Mouse (Mus musculus) limb, embryonic 11.5 days (tissue): ENCODE measurements at regions not wholly inside any gene's neighbourhood (a gene's known extent, or its start where the extent isn't known, plus 50 kb on each side); places are given as distances from the start of the nearest gene placed in this dataset.

Source experiments
- ATAC-seq: fragments of 200-750 bp; cut with Nextera tagmentation; 2 replicates; pipeline ENCODE4 v1.8.0; 2017; ENCODE audit warnings: low read depth; ENCODE audit not compliant: insufficient number of reproducible peaks, low FRiP score, low TSS enrichment
- DNase-seq: peaks from one replicate; pipeline ENCODE4 v3.0.0-alpha.2; 2015; ENCODE audit warnings: low spot score
- H3K27ac ChIP-seq: fragments of 300-500 bp; sonication (generic); replicated peaks from 2 replicates; pipeline ENCODE4 v1.5.1; 2014; ENCODE audit warnings: low read depth, mild to moderate bottlenecking, low read length
- H3K27me3 ChIP-seq: fragments of 300-500 bp; sonication (generic); 2 replicates; pipeline ENCODE4 v1.6.1; 2014; ENCODE audit warnings: mild to moderate bottlenecking, low read length, mixed read lengths; ENCODE audit not compliant: control insufficient read depth, insufficient read depth
- H3K36me3 ChIP-seq: fragments of 300-500 bp; sonication (generic); 2 replicates; pipeline ENCODE4 v1.6.1; 2014; ENCODE audit warnings: mild to moderate bottlenecking, low read length, moderate library complexity, mixed read lengths; ENCODE audit not compliant: control insufficient read depth, insufficient read depth
- H3K4me1 ChIP-seq: fragments of 300-500 bp; sonication (generic); 2 replicates; pipeline ENCODE4 v1.6.1; 2014; ENCODE audit warnings: low read length, mixed read lengths; ENCODE audit not compliant: control insufficient read depth, insufficient read depth
- H3K4me2 ChIP-seq: fragments of 300-500 bp; sonication (generic); 2 replicates; pipeline ENCODE4 v1.6.1; 2014; ENCODE audit warnings: low read depth, mild to moderate bottlenecking, moderate library complexity; ENCODE audit not compliant: severe bottlenecking
- H3K4me3 ChIP-seq: fragments of 300-500 bp; sonication (generic); 2 replicates; pipeline ENCODE4 v1.5.1; 2014; ENCODE audit warnings: low read depth, low read length
- H3K9ac ChIP-seq: fragments of 300-500 bp; sonication (generic); 2 replicates; pipeline ENCODE4 v1.6.1; 2014; ENCODE audit warnings: mild to moderate bottlenecking, low read length
- H3K9me3 ChIP-seq: fragments of 300-500 bp; sonication (generic); 2 replicates; pipeline ENCODE4 v1.6.1; 2016; ENCODE audit warnings: low read length; ENCODE audit not compliant: control insufficient read depth
- WGBS: fragments of 180-500 bp; shearing (Covaris S2); extraction: QIAGEN DNeasy Blood & Tissue Kit; methylation state at CpG from one replicate; pipeline ENCODE4 v1.1.7; 2014; 5-methylcytosine and 5-hydroxymethylcytosine counted together

- Histone ChIP-seq H3K27ac (no peak overlapping the region), H3K36me3 (no peaks in the 10 kb centered on the region), H3K4me2 (no peak overlapping the region), H3K4me3 (no peak overlapping the region), H3K27me3 (no peaks in the 10 kb centered on the region), H3K4me1 (no peaks in the 10 kb centered on the region), H3K9ac (no peak overlapping the region), H3K9me3 (no peaks in the 10 kb centered on the region)
- no peak for ATAC-seq
- WGBS: 87% methylated on average over 1 of the region's 1 CpGs
- no peak for DNase-seq
Measured at GRCm38 (mm10) chr2:61213951-61214350, 251.0 kb upstream of the Rbms1 start.

- DNase-seq (no peak), ATAC-seq (no peak)
- Histone ChIP-seq H3K4me1 (no peaks in the 10 kb centered on the region), H3K27ac (no peak overlapping the region), H3K36me3 (no peaks in the 10 kb centered on the region), H3K27me3 (no peaks in the 10 kb centered on the region), H3K4me3 (no peak overlapping the region), H3K9me3 (no peaks in the 10 kb centered on the region), H3K9ac (no peak overlapping the region), H3K4me2 (no peak overlapping the region)
Measured at GRCm38 (mm10) chr2:61201387-61201786, 238.4 kb upstream of the Rbms1 start.

GRCm38 (mm10) chr2:61193976-61194375 lies 231.0 kb upstream of the Rbms1 start:
- Histone ChIP-seq H3K4me3 (no peak overlapping the region), H3K36me3 (no peaks in the 10 kb centered on the region), H3K4me2 (no peak overlapping the region), H3K9ac (no peak overlapping the region), H3K27ac (no peak overlapping the region), H3K4me1 (no peaks in the 10 kb centered on the region), H3K9me3 (no peaks in the 10 kb centered on the region), H3K27me3 (no peaks in the 10 kb centered on the region)
- WGBS: 5% methylated on average over 2 of the region's 2 CpGs
- DNase-seq (peak; percentile 23), ATAC-seq (no peak)

GRCm38 (mm10) chr2:61182424-61182979 lies 219.5 kb upstream of the Rbms1 start:
- Histone ChIP-seq H3K4me2 (no peak overlapping the region), H3K9ac (no peak overlapping the region), H3K9me3 (no peaks in the 10 kb centered on the region), H3K4me1 (no peaks in the 10 kb centered on the region), H3K27me3 (no peaks in the 10 kb centered on the region), H3K27ac (no peak overlapping the region), H3K4me3 (no peak overlapping the region), H3K36me3 (no peaks in the 10 kb centered on the region)
- 74% methylated on average over 8 of the region's 8 CpGs for WGBS
- ATAC-seq (no peak), DNase-seq (no peak)

- Histone ChIP-seq H3K4me2 (no peak overlapping the region), H3K9ac (no peak overlapping the region), H3K36me3 (no peaks in the 10 kb centered on the region), H3K27me3 (no peaks in the 10 kb centered on the region), H3K4me1 (no peaks in the 10 kb centered on the region), H3K9me3 (no peaks in the 10 kb centered on the region), H3K4me3 (no peak overlapping the region), H3K27ac (no peak overlapping the region)
- WGBS: 90% methylated on average over 2 of the region's 2 CpGs
- ATAC-seq (no peak), DNase-seq (no peak)
Measured at GRCm38 (mm10) chr2:61177801-61178200, 214.8 kb upstream of the Rbms1 start.

- Histone ChIP-seq H3K4me1 (no peaks in the 10 kb centered on the region), H3K9ac (no peak overlapping the region), H3K4me2 (no peak overlapping the region), H3K4me3 (no peak overlapping the region), H3K9me3 (no peaks in the 10 kb centered on the region), H3K36me3 (no peaks in the 10 kb centered on the region), H3K27ac (no peak overlapping the region), H3K27me3 (no peaks in the 10 kb centered on the region)
- no peak for ATAC-seq
- 9% methylated on average over 2 of the region's 2 CpGs for WGBS
- no peak for DNase-seq
Measured at GRCm38 (mm10) chr2:61176807-61177206, 213.8 kb upstream of the Rbms1 start.

- H3K27ac ChIP-seq: no peak overlapping the region
- no peaks in the 10 kb centered on the region for H3K27me3 ChIP-seq
- DNase-seq: no peak
- no peak overlapping the region for H3K4me2 ChIP-seq
- WGBS: 20% methylated on average over 2 of the region's 2 CpGs
- ATAC-seq: no peak
- H3K9me3 ChIP-seq: no peaks in the 10 kb centered on the region
- H3K4me3 ChIP-seq: no peak overlapping the region
- no peaks in the 10 kb centered on the region for H3K36me3 ChIP-seq
- no peak overlapping the region for H3K9ac ChIP-seq
- no peaks in the 10 kb centered on the region for H3K4me1 ChIP-seq
Measured at GRCm38 (mm10) chr2:61173581-61173980, 210.6 kb upstream of the Rbms1 start.

GRCm38 (mm10) chr2:61161336-61161735 lies 198.3 kb upstream of the Rbms1 start:
- Histone ChIP-seq H3K4me2 (no peak overlapping the region), H3K27me3 (no peaks in the 10 kb centered on the region), H3K9ac (no peak overlapping the region), H3K36me3 (no peaks in the 10 kb centered on the region), H3K4me3 (no peak overlapping the region), H3K9me3 (no peaks in the 10 kb centered on the region), H3K27ac (no peak overlapping the region), H3K4me1 (no peaks in the 10 kb centered on the region)
- ATAC-seq (no peak), DNase-seq (no peak)
- WGBS: 79% methylated on average over 1 of the region's 1 CpGs

GRCm38 (mm10) chr2:61159761-61160160 lies 196.8 kb upstream of the Rbms1 start:
- Histone ChIP-seq H3K4me3 (no peak overlapping the region), H3K4me1 (no peaks in the 10 kb centered on the region), H3K27me3 (no peaks in the 10 kb centered on the region), H3K9ac (no peak overlapping the region), H3K9me3 (no peaks in the 10 kb centered on the region), H3K36me3 (no peaks in the 10 kb centered on the region), H3K27ac (no peak overlapping the region), H3K4me2 (no peak overlapping the region)
- WGBS: 82% methylated on average over 3 of the region's 3 CpGs
- DNase-seq (no peak), ATAC-seq (no peak)
